Mouse (Mus musculus) gastrocnemius, adult 8-10 months (tissue): ENCODE measurements at regions not wholly inside any gene's neighbourhood (a gene's known extent, or its start where the extent isn't known, plus 50 kb on each side); places are given as distances from the start of the nearest gene placed in this dataset.

Experiments
- DNase-seq, 2 experiments: peaks; one replicate each; pipeline ENCODE4 v3.0.0; 2022; ENCODE audit warnings: low spot score in 2 of 2

DNA sequence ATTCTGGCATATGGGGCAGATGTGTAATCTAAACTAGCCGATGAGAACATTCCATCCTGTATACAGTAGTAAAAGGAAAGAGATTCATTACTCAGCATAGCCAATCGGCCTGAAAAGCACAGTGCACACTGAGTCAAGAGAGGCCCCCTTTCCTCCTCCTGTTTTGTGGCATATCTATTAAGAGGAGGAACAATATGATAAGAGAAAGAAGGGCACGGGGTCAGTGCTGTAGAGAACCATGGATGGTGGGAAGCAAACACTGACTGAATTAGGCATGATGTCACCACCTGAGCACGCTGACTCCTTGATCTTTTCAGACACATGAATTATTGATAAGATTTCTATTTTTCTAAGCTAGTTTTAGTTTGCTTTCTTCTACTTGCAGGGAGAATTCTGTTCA, 554.5 kb upstream of the Adamts9 start:
- DNase-seq = no peak

DNA sequence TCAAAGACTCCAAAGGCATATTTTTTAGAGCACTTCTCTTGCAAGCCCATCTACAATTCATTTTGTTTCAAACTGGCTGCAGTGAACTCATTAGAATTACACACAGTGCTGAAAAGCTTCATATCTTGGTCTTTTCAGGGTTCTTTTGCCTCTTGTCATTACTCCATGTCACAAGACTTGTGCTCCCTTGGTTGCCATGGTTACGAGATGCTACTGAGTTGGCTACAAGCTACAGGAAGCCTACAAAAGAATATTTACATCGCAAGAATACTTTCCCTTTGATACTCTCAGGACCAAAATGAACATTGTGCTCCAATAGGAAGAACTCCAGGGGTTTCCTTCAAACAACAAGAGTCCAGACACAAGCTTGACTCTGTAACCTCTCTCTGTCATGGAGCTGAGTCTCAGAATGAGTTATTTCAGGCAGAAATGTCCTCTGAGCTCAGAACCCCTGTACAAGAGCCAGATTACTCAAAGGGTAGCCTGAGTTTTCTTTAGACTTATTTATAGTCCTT, 545.2 kb upstream of the Adamts9 start:
- DNase-seq = no peak

DNA sequence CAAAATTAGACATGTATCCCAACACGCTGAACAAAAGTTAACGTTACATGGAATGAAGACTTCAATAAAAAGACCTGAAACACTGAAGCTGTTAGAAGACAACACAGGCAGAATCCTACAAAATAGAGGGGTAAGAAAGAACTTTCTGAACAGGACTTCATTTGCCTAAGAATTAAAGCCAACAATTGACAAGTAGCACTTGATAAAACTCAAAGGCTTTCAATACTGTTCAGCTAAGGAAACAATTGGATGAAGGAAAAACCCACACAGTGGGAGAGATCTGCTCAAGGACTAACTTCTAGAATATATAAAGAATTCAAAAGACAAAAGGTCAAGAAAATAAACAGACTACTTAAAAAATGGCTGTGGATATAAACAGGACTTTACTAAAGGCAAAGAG, 535.2 kb upstream of the Adamts9 start:
- DNase-seq = no peak

DNA sequence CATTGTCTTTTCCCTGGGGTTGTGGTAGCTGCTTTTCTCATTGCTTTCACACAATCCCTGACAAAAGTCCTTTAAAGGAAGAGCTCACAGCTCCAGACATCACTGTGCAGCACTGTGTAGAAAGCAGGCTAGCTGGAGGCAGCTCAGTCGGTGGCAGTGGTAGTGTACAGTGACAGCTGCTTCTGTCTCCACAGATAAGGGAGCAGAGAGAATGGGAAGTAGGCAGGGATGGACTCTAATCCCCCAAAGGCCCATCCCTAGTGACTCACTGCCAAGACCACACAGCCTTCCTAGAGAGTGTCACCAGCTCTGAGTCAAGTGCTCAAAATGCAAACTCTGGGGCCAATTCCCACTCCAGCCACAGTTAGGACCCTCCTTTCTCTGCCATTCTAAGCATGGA, 531.7 kb upstream of the Adamts9 start:
- DNase-seq = no peak

DNA sequence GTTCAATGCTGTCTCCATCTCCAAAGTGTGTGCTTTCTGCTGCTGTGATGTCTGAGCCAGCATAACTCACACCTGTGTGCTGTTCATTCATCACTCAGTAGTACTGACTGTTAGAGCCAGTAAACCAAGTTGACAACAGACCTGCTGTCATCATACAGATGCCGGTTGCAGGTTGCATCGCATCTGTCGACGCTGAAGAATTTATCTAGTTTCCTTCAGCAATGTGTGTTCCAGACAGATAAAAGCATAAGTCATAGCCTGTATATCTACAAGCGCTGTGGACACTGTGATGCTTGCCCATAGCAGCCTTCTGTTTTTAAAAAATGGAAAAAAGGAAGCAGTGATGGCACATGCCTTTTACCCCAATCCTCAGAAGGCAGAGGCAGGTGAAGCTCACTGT, 524.6 kb upstream of the Adamts9 start:
- DNase-seq = no peak

DNA sequence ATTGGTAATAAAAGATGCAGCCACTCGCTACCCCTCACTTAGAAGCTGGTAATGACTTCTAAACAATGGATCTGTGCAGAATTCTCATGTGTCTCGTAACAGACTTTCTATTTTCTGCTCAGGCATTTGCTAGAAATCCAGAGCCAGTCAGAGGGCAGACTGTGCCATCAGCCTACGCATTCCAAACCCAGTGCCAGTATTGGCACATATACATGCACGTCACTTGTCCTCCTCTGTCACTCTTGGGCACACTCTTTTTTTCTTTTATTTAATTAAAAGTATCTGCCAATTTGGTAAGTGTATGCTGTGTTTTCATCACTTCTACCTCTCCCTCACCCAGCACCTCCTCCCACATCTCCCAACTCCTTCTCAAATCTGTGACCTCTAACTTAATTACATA, 519.6 kb upstream of the Adamts9 start:
- no peak for DNase-seq

DNA sequence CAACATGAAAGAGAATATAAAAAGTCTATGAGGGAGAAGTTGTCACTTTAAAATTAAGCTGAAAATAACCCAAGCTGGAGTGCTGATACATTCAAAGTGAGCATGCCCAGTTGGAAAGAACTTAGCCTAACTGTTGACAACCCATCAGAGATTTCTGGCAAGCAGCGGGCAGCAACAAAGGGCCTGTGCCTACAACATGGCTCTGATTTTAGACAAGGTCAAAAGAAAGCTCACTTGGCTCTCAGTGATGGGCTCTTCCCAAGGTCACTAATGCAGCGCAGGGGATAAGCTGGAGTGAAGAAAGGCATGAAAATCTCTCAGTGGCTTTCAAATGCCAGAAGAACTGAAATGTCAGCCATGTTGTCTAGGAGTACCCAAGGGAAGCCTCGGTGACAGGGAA, 518.1 kb upstream of the Adamts9 start:
- DNase-seq = no peak

DNA sequence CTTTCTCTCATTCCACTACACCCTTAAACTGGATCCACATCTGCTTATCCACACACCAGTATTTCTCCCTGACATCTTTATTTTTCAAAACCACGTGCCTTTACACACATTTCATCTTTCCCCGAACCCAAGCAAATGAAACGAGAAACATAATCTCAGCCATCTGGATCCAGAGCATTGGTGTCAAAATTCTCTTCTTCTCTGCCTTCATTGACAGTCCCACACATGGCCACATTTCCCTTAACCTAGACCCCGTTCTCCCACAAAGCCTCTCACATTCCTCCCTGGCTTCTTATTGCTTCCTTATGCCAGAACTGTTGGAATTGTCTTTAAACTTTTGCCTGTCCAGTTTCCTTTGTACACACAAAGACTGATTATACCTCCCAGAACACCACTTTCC, 514.3 kb upstream of the Adamts9 start:
- no peak for DNase-seq

DNA sequence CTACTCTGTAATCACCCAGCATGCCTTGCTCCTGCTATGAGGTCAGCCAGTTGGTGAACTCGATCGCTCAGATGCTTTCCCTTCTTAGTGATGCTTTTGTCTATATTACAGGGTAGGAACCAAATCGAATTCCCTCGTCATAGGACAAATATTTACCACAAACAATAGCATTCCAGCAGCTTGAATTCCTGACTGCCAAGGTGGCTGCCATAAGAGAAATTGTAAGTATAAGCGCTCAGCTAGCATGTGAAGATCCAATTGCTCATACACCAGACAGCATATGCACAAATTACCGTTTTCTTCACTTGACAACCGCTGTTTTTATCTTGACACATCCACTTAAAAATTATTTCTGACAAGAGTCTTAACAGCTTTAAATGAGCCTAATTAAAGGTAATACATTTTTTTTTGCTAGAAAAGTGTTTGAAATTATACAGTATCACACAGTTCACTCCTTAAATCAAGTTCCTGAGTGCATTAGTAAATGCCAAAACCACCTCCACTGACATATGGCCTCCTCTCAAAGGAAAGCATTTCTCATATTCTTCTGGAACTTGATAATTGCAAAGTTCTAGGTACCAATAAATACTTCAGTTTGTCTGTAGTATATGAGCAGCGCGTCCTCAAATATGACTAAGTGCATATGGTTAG, 513.2 kb upstream of the Adamts9 start:
- no peak for DNase-seq

DNA sequence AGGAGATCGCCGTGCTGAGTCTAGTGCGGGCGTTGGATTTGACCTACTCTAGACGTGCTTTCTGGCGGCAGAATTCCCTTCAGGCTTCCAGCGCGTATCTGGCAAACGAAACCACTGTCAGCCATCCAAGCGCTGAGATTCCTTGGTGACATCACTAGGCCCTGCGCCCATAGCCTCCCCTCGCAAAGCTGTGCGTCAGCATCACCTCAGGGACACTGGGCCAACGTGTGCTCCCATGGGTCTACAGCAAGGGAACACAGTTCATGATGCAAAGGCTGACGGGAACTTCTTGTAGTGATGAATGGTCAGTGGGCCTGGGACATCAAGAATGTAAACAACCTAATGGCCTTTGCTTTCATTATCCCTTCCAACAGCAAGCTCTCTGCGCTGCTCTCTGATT, 502.3 kb upstream of the Adamts9 start:
- peak; percentile 61 to 73 for DNase-seq

DNA sequence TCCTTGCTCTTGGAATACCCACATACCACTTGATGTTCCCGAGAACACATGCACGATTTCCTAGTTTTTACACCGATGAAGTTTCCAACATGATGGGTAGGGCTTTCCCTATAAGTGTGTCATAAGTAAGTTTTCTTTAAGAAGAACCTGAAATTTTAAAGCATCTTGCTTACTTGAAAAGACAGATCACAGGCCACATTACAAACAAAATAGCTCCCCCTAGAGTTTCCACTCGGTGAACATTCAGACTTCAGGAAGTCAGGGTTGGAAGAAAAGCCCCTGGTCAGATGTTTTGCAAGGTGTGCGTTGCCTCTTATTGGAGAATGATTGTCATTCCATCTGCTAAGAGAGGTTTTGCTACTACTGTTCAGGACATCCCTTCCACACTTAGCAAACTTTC, 501.8 kb upstream of the Adamts9 start:
- peak in 1 of 2 experiments; percentile 3 for DNase-seq

DNA sequence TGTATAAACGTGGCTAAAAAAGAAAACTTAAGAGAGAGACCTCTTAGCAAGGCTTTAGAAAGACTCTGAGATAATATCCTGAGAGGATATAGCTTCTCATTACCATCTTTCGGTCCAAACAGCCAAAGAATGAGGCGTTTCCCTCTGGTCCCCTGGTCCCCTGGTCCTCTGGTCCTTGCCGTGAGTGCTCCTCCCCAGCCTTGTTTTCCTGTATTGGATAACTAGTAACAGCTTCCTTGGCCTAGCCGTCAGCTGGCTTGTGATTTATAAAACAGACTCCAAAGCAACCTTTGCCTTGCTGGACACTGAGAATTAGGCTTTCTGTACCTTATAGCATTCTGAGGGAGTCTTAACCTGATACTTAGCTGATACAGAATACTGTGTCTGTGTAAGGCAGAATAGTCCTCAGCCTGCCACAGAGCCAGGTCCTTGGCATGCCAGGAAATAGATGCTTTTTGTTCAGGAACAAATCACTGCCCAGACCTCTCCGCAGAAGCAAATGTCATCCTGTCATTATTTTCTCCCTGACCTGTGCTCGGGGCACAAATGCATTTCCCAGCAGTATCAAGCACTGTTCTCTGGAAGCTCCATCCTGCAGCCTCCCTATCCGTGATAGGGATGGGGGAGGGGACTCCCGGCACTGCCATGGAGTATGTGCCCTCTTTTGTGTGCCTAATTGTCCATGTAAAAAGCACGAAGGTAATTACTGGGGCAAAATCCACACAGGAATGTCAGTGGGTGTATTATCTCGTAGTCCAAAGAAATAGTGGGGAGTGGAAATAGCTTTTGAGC, 500.7 kb upstream of the Adamts9 start:
- DNase-seq = no peak

DNA sequence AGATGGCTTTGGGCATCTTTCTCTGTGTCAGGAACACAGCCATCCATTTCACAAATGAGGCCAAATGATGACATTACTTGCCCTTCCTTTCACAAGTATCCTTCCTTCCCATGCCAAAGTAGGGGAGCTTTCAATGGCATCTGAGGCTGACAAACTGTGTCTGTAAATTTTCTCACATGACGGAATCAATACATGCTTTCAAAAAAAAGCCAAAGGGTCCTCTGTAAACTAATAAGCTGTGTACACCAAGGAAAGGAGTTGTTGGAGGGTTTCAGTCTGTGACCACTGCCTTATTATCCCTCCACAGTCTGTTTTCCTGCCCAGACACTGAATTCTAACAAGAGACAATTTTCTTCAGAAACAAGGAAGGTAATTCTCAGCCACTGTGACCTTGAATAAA, 490.2 kb upstream of the Adamts9 start:
- no peak for DNase-seq

DNA sequence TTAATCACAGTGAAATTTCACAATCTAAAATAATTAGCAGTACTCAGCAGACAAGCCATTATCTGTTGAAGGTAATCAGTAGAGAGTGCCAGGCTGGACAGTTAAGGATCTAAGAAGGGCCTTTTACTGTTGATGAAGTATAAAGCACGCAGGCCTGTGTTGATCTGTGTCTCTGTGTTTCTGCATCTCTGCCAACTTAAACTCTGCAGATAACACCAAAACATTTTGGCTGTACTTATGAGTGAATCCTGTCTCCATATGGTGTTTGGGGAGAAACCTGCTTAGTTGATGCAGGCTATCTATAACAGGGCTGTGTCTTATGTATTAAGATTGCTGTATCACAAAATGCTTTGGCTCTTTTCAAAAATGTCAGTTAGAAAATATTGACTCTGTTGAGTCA, 482.8 kb upstream of the Adamts9 start:
- no peak for DNase-seq

DNA sequence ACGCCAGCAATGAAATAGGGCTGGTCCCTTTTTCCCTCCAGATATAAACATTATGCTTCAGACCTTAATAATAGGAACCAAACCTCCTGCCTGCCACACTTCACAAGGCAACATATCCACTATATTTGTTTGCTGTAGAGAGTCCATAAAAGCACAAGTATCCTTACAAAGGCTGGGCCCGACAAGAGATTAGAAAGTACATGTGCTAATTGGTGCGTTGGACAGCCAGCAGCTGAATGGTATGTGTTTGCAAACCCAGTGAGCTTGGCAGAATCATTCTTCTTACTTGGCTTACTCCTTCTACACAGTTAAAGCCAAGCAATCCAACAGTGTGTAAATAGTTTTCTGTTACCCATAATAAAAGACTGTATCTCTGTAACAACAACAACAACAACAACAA, 479.6 kb upstream of the Adamts9 start:
- DNase-seq = no peak

DNA sequence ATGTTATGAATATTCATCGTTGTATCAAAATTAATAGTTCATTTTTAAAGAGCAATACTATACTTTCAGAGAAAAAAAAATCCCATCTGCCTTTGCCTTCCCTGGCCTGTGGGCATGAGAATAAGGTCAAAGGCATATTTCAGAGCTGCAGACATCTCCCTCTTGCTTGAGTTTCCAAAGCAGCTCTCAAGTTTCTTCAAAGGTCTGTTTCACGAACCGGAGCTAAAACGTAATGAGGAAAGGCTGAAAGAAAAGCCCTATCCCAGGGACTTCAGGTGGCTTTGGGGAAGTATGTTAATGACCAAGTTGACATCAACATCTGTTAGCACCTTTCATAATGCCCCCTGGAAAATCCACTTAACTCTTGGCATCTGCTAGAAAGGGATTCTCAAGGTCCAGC, 479.0 kb upstream of the Adamts9 start:
- no peak for DNase-seq

DNA sequence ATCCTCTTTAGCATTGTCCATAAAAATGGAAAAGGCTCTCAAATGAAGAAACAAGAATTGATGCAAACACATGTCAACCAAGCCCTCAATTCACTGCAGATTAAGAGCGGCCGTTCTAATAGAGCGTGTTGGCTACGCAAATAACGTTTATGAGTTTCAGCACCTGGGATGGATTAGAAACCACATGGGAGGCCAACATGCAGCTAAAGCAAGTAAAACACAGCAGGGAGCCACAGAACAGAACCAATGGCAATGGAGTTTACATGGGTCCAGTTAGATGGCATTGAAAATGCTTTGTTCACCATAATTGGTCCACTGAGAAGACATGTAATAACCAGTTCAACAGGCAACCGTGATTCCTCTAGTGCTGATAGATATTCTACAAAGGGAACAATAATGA, 474.3 kb upstream of the Adamts9 start:
- no peak for DNase-seq

DNA sequence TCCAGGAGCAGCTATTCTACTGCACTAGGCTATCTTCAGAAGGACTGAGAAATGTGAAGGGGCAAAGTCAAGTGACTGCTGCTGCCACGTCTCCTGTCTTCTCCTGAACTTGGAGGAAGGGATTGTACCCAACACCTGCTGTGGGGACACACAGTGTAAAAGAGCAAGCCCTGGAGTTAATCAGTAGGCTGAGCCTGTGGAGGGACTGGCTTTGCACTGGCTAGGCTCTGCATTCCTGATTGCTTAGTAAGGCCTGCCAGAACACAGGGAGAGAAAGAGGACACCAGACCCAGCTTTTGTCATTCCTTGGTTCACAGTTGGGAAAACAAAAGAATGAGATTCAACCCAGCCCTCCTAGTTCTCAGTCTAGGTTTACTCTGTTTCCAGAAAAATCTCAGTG, 472.7 kb upstream of the Adamts9 start:
- DNase-seq = no peak

DNA sequence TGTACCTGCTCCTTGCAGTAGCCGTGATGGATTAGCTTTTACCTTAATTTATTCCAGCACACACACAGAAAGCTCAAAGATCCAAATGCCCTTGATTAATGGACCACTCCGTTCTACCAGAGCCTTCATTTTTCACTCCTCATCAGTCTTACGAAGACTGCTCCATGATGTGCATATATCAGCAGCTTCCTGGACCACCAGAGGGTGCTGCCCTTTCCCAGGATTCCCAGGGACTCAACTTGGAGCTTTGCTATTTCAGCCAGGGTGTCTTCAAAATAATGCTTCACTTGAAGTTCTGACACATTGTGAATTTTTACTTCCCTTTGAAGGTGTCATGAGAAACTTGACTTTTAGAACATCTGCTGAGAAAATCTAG, 467.8 kb upstream of the Adamts9 start:
- no peak for DNase-seq

DNA sequence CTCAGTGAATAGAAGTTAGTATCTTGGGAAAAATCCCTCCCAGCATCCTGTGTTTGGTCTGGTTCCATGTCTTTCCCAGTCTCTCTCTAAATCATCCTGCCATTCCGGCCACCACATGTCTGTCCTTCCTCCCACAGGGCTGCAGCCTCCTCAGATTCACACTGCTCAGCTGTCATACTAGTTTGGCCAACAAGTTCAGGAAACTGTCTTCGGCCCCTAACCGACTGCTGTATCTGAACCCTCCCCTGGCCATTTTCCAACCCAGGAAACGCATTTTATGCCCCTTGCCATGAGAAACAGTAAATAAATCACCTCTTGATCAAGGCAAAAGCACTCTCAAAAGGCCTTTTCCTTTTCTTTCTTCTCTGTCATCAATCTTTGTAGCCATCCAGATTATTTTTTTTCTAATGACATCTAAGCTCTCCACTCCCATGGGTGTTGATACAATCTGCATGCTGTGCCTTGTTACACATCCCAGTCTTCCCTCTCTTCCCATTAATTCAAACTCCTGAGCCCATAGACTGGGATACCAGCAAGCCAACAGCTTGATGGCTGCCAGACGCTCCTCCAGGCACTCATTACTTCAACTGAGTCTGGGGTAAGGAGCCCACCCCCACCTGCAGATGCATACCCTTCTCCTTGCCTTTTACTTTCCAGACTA, 467.3 kb upstream of the Adamts9 start:
- DNase-seq = no peak

DNA sequence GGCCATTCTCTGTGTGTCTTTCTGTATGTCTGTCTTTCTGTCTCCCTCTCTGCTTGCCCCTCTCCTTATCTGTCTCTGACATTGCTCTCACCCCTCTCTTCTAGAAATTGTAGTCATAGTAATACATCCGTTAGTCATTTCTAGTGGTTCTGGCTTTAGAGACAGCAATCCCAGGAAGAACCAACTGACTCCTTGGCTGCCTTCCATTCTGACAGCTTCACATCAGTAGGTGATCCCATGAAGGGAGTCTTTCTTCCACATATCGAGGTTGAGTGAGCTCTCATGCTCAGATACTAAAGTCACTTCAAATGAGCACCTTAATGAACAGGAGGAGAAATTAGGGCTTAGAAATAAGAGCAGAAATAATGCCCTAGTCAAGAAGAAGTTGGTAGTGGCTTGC, 455.3 kb upstream of the Adamts9 start:
- DNase-seq = no peak

DNA sequence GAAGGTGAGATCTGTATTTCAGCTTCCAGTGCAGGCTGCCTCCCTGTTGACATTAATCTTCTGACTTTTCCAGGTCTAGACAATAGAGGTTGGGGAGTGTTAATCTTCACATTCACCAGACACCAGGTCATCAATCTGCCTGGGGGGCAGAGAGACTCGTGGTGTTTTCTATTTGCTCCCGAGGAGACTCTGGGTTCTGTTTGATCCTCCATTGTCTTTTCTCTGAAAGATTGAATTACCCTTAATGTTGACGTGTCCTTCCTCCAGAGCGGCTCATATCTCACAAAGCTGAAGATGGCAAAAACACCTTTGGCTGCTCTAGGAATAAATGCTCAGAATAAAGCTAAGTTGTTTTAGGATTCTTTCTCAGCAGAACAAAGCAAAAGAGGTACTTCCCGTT, 453.8 kb upstream of the Adamts9 start:
- DNase-seq = no peak

DNA sequence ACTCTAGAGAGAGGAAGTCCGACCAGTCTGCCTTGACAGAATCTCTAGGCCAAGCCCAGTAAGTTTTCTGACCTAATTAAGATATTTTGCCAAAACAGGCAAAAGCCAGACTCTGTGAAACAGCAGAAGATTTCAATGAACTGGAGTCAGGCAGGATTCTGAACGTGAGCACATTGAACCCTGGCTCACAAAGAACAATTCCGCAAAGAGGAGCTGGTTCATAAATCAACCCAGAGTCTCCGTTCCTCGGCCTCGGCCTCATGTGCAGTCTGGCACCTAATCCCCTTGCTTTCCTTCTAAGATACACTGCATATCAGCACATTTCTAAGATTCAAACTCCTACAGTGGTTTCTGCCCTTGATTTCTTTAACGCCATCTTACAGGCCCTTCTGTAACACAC, 452.7 kb upstream of the Adamts9 start:
- DNase-seq = no peak
